Mouse (Mus musculus) ES-Bruce4 (cell line): ENCODE results near the gene Rps6ka1. TPM values are rescaled to one million over a fixed set of nuclear protein-coding genes. Genes with fewer than 3 reads are reported as not detected.
A peak's percentile ranks its signal among the peaks of the same experiment; 100 is the strongest.

ENCODE experiments used
- H3K27ac ChIP-seq: 2 replicates; pipeline ENCODE4 v1.5.1; 2012; ENCODE audit warnings: low read length, inconsistent platforms; ENCODE audit not compliant: insufficient read depth
- H3K27me3 ChIP-seq: 2 replicates; pipeline ENCODE4 v1.6.1; 2012; ENCODE audit warnings: mild to moderate bottlenecking, low read length, inconsistent platforms; ENCODE audit not compliant: control insufficient read depth, poor library complexity, insufficient read depth, severe bottlenecking
- H3K36me3 ChIP-seq: 2 replicates; pipeline ENCODE4 v1.6.1; 2012; ENCODE audit warnings: inconsistent platforms, mild to moderate bottlenecking, low read length, moderate library complexity; ENCODE audit not compliant: control insufficient read depth, poor library complexity, insufficient read depth, severe bottlenecking
- H3K4me1 ChIP-seq: one replicate; pipeline ENCODE4 v1.8.1; 2011; ENCODE audit warnings: low read length; ENCODE audit not compliant: control insufficient read depth, insufficient read depth
- H3K4me3 ChIP-seq: 2 replicates; pipeline ENCODE4 v1.5.1; 2011; ENCODE audit warnings: low read depth, mild to moderate bottlenecking, low read length
- H3K9ac ChIP-seq: 2 replicates; pipeline ENCODE4 v1.6.1; 2012; ENCODE audit warnings: low read depth, mild to moderate bottlenecking, inconsistent platforms; ENCODE audit not compliant: poor library complexity, severe bottlenecking
- H3K9me3 ChIP-seq: replicated peaks from 2 replicates; pipeline ENCODE4 v1.6.1; 2012; ENCODE audit warnings: mild to moderate bottlenecking, low read length, inconsistent platforms; ENCODE audit not compliant: control insufficient read depth, poor library complexity, insufficient read depth, severe bottlenecking
- CTCF ChIP-seq: IDR thresholded peaks from one replicate; pipeline ENCODE4 v1.8.1; 2011; ENCODE audit warnings: low read depth, low read length
- EP300 ChIP-seq: IDR thresholded peaks from 2 replicates; pipeline ENCODE4 v1.6.1; 2011; ENCODE audit warnings: low read depth, low read length; ENCODE audit not compliant: insufficient read depth
- POLR2A ChIP-seq: IDR thresholded peaks from one replicate; pipeline ENCODE4 v1.8.1; 2011; ENCODE audit warnings: low read length; ENCODE audit not compliant: insufficient read depth
- polyA plus RNA-seq: library from polyadenylated mRNA; stranded (reverse); fragments of >200 nt; gene quantifications from 2 replicates; pipeline ENCODE4 v1.2.4, GENCODE M21; 2011; ENCODE audit warnings: low read depth; ENCODE audit not compliant: missing spikeins, insufficient read depth, insufficient read length

The Rps6ka1 gene
- polyA plus RNA-seq, 1 experiment, result 86.4 TPM

- Histone ChIP-seq H3K9ac (no peak overlapping the region), H3K4me1 (peaks cover 9% of the 10 kb centered on the region), H3K36me3 (no peaks in the 10 kb centered on the region; the same call in 1 of the 2 replicates), H3K4me3 (no peak overlapping the region), H3K27ac (no peak overlapping the region), H3K9me3 (no peaks in the 10 kb centered on the region), H3K27me3 (no peaks in the 10 kb centered on the region)
- TF ChIP-seq POLR2A, result no peak
- no peak for TF ChIP-seq CTCF
- no peak for TF ChIP-seq EP300
Measured at GRCm38 (mm10) chr4:133881399-133881798, 6.2 kb downstream of the Rps6ka1 start.

DNA sequence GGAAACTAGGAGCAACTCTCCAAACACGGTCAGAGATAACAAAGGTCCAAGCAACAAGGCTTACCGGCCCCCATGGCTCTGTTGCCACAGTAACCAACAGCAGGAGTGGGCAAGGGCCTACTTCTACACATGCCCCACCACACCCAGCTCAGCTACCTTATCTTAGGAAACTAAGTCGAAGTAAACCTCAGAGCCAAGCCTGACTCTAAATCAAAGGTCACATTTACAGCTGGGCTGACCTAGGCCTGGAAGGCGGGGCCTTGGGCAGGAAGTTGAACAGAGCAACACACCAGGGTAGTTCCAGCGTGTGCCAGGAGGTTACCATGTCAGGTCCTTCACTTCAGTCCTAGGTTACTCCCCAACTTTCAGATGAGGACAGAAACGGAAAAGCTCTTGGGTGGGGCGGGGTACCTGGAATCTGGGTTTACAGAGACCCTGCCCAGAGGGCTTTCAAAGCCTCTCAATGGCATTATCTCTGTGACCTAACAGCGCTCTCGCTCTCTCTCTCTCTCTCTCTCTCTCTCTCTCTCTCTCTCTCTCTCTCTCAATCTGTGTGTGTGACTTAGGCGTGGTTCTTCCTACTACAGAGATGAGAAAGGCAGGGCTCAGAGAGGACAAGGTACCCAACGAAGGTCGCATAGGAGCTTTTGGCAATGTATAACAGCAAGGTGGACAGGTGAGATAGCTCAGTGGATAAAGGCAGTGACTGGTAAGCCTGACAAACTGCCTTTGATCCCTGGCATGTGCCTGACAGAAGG, 8.3 kb downstream of the Rps6ka1 start:
- TF ChIP-seq POLR2A (no peak), EP300 (no peak), CTCF (no peak)
- H3K9me3 ChIP-seq, result no peaks in the 10 kb centered on the region
- H3K4me1 ChIP-seq, result peaks cover 6% of the 10 kb centered on the region
- peak overlapping the region; percentile 55 for H3K27ac ChIP-seq
- H3K9ac ChIP-seq, result no peak overlapping the region
- H3K36me3 ChIP-seq, result no peaks in the 10 kb centered on the region; the same call in 1 of the 2 replicates
- no peaks in the 10 kb centered on the region for H3K27me3 ChIP-seq
- H3K4me3 ChIP-seq, result no peak overlapping the region

DNA sequence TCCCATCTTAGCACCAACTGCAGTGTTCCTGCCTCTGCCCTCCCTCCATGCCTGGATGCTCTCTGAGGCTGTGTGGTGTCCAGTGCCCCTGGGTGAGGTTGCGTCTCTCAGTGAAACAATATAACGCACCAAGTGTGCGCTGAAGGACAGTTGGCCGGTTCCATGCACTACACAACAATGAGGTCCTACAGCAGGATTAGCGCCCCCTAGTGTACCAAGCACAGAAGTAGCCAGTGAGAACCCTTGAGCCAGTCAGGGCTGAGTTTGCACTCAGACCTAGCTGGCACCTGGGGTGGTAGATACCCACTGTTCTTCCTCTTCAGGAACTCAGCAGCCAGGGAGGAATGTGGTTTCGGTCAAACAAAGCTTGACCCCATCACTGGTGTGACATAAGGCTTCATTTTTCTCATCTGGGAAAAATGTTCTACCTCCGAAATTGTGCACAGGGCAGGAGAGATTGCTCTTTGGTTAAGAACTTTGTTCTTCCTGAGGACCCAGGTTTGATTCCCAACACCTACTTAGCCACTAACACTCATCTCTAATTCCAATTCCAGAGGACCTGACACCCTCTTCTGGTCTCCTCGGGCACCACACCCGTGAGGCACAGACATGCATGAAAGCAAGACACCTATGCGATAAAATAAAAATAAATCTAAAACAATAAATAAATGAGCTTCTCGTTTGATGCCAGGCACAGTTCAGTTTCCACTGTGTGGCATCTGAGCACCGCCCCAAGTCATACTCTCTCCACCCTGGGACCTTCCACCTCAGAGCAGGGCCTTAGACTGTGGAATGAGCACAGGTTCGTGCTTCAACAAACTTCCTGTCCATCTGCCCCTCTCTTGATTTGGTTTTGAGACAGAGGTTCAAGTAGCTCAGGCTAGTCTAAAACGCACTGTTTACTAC, 9.5 kb downstream of the Rps6ka1 start:
- no peaks in the 10 kb centered on the region for H3K9me3 ChIP-seq
- H3K9ac ChIP-seq, result no peak overlapping the region
- H3K27ac ChIP-seq, result peak overlapping the region; percentile 55
- TF ChIP-seq CTCF (peak; percentile 95), POLR2A (no peak)
- no peaks in the 10 kb centered on the region for H3K27me3 ChIP-seq
- H3K36me3 ChIP-seq, result no peaks in the 10 kb centered on the region; the same call in 1 of the 2 replicates
- H3K4me1 ChIP-seq, result peaks cover 9% of the 10 kb centered on the region
- no peak overlapping the region for H3K4me3 ChIP-seq

DNA sequence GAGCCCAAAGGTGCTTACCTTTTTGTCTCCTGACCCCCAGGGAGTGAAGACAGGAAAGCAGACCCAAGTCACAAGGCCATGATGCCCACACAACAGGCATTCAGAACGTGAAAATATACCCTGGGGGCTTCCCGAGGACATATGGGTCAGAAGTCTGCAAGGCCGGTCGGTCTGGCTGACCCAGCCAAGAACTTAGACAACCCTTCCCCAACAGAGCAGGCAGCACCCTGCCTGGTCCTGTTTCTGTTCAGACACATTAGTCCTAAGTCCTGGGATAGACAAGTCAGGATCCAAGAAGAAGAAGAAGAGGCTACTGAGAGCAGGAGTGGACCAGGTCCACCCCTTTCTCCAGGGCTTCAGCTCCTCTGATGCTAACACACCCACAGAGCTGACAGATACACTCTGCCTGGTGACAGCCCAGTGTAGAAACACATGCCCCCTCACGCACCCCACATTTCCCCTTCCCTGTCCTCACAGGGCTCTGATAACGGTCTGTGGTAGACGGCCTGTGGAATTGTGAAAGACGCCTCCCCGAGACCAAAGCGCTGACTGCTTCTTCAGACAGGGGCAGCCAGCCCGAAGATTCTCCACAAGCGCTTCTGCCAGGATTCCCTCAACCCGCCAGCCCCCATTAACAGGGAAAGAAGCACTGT, 12.6 kb downstream of the Rps6ka1 start:
- TF ChIP-seq CTCF, result no peak
- TF ChIP-seq POLR2A, result no peak
- no peak for TF ChIP-seq EP300
- Histone ChIP-seq H3K4me3 (no peak overlapping the region), H3K27me3 (no peaks in the 10 kb centered on the region), H3K36me3 (peaks cover 2% of the 10 kb centered on the region; the same call in 1 of the 2 replicates), H3K9me3 (no peaks in the 10 kb centered on the region), H3K9ac (no peak overlapping the region), H3K27ac (no peak overlapping the region), H3K4me1 (peaks cover 4% of the 10 kb centered on the region)

DNA sequence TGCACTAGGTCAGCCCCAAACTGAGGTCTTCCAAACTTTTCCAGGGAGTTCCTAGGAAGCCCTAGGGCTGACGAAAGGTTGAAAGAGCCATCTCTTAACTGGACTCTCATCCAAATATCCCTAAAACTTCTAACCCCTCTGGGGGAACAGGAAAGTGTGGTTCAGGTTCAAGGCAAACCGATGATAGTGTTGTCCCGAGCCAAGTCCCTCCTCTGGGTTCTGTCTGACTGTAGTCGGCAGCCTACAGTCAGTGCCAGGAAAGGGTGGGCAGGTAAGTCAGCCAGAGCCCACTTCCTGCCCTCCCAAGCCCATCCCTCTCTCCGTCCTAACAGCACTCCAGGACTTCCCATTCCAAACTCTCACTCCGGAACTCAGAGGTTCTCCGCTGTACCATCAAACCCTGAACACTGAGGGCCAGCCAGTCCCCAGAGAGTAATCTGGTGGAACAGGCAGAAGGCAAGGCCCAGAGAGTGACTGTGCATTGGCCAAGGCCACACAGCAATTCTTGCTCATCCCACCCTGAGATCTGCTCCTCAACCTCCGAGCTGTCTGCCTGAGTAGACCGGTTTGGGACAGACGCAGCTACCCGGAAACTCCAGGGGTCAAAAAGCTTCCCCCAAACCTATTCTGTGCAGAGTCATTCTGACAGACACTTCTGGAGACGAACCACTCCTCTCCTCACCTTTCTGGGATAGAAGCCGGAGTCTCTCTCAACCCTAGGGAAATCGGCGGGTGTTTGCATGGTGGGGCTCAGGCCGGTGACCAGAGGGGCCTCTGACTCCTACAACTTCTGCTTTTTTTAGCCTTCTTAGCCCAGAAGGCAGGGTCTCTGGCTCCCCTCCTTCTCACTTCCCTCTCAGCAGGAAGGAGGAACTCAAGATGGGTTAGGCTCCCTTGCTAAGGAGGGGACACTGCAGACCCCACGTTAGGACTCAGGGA, 13.4 kb downstream of the Rps6ka1 start:
- no peak for TF ChIP-seq EP300
- no peak for TF ChIP-seq POLR2A
- TF ChIP-seq CTCF, result no peak
- Histone ChIP-seq H3K27ac (no peak overlapping the region), H3K9me3 (no peaks in the 10 kb centered on the region)

More for the DNA sequence above, 13.4 kb downstream of the Rps6ka1 start:
- Histone ChIP-seq H3K9ac (no peak overlapping the region), H3K36me3 (peaks cover 9% of the 10 kb centered on the region), H3K27me3 (no peaks in the 10 kb centered on the region), H3K4me1 (peaks cover 4% of the 10 kb centered on the region), H3K4me3 (no peak overlapping the region)
